Mouse (Mus musculus): ENCODE results near the gene Cd82.

DNA sequence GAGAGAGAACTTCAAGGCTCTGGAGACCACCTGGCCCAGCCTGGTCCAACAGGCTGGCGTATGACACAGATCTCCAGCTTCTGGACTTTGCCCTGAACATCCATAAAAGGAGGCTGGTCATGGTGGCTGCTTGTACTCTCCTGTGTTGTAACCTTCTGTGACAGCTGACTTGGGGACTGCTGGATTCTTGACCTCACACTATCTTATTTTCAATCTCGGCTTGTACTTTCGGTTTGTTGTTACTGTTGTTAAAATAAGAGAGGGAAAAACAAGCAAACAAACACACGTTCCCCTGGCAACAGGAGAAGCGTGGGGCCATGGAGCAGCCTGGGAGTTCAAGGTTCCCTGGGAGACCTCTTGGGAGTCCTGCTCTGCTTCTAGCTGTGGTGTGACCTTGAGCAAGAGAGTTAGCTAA lies 17.7 kb downstream of the Cd82 start:
- no peak for TF ChIP-seq GATA1 (IDR thresholded peaks at IDR 0.05; ENCODE audit: low read length)
- TF ChIP-seq TAL1 (IDR thresholded peaks at IDR 0.05; ENCODE audit: low read length) = no peak
